Mouse (Mus musculus) lung, adult 18-20 months (tissue): Measurements from ENCODE around the gene Tctex1d2.

Experiments
- DNase-seq, 2 experiments: peaks; one replicate each; pipeline ENCODE4 v3.0.0; 2022; ENCODE audit warnings: mixed read lengths in 2 of 2

The Tctex1d2 gene

GRCm38 (mm10) chr16:32472276-32473015, 52.9 kb downstream of the Tctex1d2 start:
- DNase-seq: no peak

- DNase-seq: no peak
These were observed 57.8 kb downstream of the Tctex1d2 start for GRCm38 (mm10) chr16:32477315-32477714.
